Mouse (Mus musculus) lung, postnatal 4 days (tissue): ENCODE measurements around the gene Dnal4.

Source experiments
- DNase-seq, 2 experiments: peaks; one replicate each; pipeline ENCODE4 v3.0.0; 2021

Gene Dnal4

DNA sequence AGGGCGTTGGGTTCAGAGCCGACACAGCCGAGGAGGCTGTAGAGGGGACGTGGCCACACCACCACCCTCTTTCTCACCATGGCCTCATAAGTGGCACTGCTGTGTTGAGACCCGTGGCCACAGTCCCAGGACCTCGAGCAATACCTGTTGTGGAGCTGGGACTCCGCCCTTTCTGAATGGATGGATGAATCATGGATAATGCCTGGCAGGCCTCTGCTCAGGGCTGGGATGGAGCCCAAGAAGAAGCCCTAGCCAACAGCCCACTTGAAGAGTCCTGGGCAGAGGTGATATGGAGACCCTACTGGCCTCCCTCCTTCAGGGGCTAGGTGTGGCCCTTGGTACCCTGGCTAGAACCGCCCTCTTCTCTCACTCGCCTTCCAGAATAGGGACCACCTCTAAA, 14.6 kb downstream of the Dnal4 start:
- no peak for DNase-seq

DNA sequence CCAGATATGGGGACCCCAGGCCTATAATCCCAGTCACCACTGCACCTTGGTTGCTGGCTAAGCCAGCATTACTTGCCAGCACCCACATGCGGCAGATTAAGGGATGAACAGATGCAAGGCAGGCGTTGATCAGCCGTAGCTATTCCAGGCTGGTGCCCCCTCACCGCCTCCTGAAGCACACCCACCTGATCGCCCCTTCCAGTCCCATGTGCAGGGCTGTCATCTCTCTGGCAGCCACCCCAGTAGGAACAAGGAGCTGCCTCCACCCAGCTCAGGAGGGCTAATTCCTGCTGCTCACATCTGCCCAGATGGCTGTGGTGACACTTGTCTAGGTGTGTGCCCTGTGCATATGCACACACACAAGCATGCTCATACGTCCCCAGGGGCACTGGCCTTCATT, 16.7 kb downstream of the Dnal4 start:
- no peak for DNase-seq

DNA sequence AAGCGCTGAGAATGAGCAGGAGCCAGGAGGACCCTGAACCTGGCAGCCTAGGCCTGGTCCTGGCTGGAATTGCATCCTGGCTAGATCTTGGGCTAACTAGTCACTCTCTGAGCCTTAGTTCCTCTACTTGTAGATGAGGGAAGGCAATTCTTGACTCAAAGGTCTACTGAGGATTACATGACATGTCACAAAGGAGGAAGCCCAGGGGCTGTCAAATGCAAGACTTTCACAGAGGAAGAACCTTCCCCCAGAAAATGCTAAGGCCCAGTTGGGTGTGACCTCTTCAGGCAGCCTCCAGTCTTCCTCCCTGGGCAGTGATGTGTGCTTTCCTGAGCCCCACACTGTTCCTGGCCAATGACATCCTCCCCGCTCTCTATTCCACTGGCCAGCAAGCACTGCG, 20.5 kb downstream of the Dnal4 start:
- no peak for DNase-seq

DNA sequence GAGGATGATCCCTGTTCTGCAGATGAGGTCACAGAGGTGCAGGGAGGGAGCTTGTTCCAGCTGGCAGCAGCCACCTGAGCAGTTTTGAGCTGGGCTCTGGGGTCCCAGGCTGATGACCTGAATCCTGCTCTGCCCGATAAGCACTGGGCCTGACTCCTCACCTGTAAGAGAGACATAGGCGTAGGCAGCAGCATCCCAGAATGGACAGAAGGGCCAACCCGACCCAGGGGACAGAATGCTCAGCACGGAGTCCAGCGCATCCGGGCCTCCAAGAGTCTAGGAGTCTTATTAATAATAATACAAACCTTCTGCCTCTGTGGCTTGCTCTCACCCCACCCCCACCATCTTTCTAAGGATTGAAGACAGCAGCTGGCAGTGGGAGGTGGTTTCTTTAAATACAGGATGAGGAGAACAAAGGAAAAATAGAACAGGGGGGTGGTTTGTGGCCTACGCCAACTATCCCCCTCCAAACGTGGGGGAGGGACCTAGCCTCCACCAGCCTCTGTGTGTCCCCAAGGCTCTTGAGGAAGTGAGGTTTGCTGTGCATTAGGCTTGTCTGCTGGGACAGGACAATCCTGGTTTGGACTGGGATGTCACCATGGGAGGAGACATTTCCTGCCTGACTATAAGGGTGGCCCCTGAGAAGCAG, 21.5 kb downstream of the Dnal4 start:
- peak; percentile 31 to 61 for DNase-seq

DNA sequence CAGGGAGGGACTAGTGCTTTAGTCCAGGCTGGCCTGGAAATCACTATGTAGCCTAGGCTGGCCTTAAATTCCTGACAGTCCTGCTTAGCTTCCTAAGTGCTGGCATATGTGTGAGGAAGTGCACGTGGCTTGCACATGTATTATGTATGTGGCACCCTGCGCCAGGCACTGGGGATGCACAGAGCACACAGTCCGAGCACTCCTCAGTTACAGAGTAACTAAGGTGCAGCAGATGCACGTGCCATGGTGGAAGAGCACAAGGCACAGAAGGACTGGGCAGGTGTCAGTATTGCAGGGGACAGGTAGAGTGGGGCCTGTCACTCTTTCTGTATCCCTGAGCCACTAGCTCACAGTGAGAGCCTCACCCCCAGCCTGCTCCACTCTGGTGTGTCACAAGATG, 22.5 kb downstream of the Dnal4 start:
- DNase-seq = no peak

DNA sequence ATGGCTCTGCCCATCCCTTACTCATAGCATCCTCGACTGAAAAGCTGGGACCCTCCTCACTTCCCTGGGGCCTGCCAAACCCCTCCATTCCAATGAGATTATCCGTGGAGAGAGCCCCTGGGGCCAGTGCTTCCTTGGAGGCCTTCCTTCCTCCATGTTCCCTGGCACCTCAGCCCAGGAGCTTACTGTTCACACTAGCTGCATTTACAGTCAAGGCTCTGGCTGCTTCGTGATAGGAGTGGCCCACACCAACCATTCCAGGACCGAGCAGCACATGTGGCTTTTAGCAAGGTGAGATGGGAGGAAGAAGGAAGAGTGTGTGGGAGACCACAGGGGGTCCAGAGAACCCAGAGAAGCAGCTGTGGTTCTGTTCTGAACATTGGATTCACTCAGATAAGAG, 23.8 kb downstream of the Dnal4 start:
- DNase-seq = no peak

DNA sequence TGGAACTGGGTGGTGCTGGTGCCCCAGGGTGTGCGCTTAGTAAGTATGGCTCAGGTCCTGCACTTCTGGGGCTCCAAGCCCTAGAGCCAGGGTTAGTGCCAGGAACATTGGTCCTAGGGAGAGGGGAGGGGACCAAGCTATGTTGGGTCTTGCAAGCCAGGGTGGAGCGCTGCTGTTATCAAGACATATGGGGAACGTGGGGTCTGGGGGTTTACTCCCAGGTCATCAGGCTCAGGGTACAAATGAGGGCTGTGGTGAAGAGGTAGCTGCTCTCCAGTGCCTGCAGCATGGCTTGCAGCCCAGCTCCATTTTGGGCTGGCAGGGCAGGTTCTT, 24.3 kb downstream of the Dnal4 start:
- no peak for DNase-seq

DNA sequence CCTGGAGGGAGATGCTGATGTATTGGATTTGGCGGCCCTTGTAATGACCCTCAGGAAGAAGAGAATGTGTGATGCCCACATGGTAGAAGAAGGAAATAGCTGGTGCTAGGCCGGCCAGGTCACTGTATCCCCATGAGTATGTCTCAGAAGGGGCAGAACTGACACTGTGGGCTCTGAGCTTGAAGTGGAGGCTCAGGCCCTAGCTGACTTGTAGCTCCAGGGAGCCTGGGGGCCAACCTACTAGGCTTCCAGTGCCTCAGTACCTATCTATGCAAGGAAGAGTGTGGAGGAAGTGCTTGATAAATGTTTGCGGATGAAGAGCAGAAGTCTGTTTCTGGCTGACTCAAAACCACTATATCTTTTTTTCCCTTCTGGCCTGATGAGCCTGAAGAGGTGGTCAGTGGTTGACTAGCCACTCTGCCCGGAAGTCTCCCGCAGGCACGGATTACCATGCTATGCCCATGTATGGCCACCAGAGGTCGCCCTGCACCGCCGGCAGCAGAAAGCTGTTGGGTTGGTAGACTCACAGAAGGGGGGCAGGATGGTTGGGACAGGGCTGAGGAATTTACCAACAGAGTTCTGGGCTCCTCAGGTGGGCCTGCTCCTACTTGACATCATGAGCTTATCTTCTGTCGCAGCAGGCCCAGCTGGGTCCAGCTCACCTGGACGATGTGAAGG, 24.8 kb downstream of the Dnal4 start:
- peak; percentile 83 to 88 for DNase-seq

DNA sequence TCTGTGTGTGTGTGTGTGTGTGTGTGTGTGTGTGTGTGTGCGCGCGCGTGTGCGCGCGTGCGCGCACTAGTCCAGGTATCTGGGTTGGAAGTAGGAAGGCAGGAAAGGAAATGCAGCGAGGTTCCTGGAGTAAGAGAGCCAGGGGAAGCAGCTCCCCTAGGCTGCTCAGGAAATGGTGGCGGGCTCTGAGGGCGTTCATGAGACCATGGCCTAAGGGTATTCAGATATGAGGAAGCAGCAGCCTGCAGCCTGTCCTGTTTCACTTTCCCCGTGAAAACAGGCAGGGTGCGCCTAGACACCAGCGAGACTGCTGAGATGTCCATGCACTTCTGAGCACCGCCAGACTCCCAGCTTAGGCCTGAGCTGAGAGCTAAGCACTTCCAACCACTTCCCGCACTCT, 25.9 kb downstream of the Dnal4 start:
- DNase-seq = no peak

DNA sequence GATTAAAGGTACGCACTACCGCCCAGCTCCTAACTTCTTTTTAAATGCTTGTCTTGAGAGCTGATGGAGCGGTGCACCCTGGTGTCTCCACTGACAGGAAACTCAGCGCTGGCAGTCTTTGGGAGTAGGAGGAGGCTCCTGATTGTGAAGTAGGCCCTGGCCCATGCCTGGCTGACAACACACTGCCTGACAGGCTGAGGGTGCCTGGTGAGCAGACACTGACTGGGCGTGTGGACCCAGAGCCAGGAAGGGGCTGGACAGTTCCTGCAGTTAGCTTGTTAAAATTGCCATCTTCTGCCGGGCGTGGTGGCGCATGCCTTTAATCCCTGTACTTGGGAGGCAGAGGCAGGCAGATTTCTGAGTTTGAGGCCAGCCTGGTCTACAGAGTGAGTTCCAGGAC, 27.4 kb downstream of the Dnal4 start:
- DNase-seq = peak; percentile 58 to 85

DNA sequence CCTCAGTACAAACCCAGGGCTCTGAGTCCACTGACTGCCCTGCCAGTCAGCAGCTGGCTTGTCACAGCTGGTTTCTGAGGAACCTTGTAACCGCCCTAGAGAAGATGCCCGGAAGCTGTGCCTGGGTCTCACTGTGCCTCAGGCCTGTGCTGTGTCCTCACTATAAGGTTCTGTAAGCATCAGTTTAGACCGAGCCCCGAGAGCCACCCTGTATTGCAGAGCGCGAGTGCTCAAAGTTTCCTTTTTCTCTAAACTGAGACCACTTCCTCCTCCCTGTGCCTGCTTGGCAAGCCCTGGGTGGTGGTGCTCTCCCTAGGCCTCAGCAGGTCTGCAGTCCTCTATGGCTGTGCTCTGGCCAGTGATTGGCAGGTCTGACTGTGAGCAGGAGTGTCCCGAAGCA, 28.5 kb downstream of the Dnal4 start:
- DNase-seq = no peak

DNA sequence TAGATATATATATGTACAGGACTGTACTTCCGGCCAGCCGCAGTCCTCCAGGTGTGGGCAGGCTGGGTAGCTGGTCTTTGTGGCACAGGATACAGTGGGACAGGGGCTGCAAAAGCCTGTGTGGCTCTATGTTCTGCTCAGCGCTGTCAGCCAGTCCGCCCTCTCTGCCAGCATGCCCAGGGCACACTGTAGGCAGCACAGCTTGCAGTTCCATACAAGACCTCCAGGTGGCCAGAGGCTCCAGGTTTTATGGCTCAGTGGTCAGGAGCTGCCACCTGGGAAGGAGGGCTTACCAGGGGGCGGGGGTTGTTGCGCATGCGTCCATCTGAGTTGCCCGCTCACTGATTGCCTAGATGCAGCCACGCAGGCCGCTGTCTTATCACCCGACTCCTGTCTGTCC, 29.7 kb downstream of the Dnal4 start:
- peak in 1 of 2 experiments; percentile 53 for DNase-seq

DNA sequence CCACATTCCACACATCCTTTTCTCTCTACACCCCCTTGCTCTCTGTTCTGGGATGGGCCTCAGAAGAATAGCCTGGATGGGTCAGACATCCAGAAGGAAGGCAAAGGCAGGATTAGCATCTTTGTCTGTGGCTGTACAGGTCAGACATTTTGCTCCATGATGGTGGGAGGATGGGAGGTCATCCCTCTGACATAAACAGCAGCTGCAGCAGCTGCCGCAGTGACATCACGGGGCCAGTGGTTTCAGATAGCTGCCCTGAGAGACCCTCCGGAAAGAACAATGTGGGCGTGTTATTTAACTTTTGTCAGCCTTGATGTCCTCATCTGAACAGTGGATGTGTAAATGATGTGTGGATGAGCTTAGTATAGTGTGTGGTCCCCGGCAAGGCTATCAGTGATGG, 31.8 kb downstream of the Dnal4 start:
- DNase-seq = no peak

DNA sequence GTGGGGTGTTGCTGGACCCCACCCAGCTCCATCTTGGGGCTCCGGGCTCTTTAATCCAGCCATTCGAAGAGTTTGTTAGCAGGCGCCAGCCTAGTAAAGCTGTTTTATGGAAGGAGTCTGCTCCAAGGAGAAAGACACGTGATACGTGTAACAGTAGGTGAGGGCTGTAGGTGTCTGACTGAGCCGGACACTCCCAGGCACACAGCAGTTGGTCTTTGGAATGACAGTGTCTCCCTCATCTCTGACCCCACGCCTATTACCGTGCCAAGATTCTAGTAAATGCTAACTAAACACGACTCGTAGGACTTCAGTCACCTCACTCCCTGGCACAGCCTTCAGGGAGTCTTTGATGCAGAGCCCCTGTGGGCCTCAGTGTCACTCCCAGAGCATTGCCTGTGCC, 32.3 kb downstream of the Dnal4 start:
- DNase-seq = no peak

DNA sequence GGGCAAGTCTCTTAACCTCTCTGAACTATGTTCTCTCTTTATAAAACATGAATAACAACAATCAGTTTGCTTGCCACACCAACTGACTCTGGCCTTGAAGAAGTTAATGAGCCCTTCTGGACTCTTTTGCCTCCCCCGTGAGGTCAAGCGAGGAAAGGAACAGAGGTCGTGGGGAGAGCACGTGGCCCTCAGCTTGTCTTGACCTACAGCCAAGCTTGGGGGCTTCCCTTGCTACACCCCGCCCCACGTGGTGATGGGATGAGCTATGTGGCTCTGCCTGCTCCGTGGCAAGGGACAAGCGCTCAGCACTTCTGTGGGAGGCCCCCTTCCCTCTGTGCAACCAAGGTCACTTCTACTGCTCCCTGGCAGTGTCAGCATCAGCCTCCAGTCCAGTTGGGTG, 32.9 kb downstream of the Dnal4 start:
- no peak for DNase-seq

DNA sequence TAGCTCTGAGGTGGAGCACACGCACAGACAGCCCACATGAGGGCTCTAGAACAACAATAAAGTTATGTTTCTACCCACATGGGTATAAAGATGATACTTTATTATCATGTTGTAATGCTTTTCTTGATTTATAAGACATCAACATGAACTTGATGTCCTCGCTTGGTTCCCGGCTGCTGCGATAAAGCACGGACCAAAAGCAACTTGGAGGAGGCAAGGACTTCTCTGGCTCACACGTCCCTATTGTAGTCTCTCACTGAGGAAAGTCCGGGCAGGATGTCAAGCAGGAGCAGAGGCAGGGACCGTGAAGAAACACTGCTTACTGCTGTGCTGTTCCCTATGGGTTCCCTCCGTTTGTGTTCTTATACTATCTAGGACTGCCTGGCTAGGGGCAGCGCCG, 33.6 kb downstream of the Dnal4 start:
- no peak for DNase-seq

DNA sequence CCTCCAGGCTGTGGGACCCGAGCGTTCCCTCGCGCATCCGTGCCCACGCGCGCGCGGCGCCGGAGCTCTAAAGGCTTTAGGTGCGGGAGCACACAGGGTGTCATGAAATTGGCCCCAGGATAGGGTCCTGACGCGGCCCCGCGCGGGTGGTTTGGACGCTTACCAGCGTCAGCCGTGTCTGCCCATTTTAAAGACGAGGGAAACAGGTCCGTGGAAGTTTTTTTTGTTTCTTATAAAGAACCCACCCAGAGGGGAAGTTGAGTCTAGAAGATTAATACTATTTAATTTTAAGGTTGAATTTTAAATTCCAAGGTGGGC, 35.0 kb downstream of the Dnal4 start:
- DNase-seq = no peak

DNA sequence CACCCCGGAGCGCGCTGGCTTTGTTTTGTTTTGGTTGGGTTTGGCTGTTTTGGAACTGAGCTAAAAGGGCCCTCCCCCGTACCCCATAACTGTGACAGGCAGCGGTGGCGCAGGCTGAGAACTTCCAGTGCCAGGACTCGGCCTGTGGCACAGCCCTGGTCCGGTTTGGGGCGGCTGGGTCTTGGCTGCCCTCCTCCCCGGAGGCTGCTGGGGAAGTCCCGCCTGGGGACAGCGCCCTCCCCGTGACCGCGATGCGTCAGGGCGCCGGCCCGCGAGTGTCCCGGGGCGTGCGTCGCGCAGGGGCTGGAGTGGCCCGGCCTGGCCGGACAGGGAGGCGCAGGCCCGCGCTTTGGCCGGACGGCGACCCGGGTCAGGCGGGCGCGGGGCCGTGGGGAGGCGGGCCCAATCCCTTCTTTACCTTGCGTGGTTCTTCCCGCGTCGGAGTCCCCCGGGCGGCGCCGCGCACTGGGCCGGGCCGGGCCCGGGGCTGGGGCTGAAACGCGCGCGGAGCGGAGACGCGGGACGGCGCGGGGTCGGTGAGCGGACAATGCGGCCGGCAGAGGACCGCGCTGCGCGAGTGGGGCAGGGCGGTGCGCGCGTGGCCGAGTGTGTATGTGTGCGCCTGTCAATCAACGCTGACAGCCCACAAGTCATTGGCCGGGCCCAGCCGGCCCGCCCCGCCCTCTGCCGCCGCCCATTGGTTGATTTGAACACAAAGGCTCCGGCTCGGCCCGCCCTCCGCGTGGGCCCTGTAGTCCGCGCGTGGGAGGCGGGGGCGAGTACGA, 35.5 kb downstream of the Dnal4 start, which contains the start of gene Sun2:
TSS of gene Sun2 (minus strand) at position 616 of the 785 bp plus-strand sequence.
- peak; percentile 94 to 95 for DNase-seq

DNA sequence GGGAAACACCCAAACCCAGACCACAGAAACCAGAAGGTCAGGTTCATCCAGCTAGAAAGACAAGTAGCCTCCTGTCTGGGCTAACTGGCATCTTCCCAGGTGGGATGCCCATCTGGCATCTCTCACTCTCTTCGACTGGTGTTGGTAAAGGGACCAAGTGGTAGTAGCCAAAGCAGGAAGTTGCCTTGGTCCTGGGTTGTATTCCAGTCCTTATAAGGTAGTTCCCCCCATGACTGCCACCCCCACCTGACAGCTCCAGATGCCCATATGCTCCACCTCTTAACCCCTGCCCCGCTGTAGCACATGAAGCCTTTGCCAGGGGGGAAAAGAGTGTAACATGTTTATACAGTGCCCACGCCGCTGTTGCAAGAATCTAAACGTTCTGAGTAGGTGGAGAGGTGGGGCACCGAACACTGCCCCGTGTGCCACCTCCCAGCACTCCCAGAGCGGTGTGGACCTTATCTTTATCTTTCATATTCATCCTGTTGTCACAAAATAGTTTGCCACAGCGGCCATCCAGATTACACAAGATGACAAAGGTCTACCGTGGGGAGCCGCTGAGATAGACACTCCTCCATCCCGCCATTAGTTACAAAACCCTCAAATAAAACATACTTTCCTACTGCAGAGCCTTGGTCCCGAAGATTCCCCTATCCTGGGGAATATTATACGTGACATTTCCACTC, 36.3 kb downstream of the Dnal4 start:
- peak; percentile 53 to 60 for DNase-seq

DNA sequence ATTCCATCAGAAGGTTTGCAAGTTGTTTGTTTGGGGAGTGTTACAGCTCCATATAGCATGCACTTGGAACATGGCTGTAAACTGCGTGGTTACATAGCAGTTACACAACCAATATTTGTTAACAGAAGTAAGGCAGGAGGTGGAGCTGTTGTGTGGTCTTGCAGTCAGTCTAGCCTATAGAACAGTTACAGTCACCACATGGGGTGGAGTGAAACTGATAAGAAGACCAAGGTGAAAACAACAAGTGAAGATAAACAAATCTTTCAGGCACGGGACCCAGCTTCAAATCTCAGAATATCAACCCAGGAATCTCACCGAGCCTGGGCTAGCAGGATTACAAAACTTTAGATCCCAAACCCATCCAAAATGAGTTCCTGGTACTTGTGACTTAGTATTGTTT, 36.9 kb downstream of the Dnal4 start:
- no peak for DNase-seq

DNA sequence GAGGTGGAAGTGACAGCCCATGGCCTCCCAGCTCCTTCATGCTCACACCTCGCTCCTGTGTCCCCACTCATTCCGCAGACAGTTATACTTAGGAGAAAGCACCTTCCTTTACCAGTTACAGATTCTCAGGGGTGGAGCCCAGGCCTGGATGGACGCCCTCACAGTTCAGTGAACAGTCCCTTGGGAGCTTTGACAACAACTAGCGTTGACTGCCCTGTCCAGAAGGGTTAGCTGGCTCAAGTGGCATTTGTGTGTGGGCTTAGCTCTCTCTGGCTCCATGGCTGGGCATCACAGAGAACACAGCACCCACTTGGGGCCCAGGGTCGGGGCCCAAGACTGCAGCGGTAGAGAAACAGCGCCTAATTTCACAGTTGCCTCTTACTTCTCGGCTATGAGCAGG, 43.3 kb downstream of the Dnal4 start:
- no peak for DNase-seq

DNA sequence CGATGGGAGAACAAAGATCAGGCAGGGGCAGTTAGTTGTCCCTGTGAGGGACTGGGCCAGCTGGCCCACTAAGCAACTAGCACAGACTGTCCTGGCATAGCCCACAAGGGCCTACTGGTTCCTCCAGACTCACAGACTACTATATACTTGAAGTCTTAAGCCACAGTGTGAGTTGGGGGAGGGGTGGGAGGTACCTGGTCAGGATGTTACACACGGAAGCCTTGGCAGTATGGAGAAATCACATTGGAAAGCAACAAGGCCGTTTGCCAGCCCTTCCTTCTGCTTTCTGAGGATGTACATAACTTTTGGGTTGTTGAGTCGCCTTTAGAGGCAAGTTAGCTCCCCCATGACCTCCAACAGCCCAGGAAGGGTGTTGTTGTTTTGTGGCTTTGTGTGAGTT, 44.0 kb downstream of the Dnal4 start:
- DNase-seq = no peak

DNA sequence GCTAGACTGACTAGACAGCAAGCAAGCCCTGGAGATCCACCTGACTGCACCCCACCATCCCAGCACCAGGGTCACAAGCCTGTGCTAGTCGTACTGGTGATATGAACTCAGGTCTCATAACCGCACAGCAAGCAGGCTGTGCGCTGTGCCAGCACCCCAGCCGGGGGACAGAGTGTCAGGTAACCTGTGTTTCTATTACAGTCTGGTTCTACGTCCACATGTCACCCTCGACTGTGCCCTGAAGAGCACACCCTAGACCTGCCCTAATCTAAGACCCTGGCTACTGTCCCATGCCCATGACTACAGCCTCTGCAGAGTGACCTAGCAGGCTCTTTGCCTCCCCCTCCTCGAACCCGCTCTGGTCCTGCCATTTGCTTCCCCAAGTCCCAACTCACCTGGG, 44.5 kb downstream of the Dnal4 start:
- no peak for DNase-seq

DNA sequence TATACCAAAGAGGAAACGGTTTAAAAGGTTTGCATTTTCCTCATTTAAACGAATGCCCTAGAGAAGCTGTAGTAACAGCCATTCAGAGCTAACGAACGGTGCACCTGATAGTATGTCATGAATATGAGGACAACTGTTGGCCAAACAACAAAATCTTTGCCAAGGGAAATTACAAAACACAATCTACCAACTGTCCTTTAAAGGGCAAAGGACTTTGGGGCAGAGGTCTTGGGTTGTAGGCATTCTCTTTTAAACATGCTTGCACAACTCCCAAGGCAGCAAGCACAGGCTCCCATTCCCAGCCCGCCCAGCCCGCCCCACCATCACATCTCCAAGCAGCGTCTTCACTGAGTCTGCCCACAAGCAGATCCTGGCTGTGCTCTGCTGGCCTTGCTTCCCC, 46.1 kb downstream of the Dnal4 start:
- DNase-seq = no peak
